Mouse (Mus musculus) lung, embryonic 15.5 days (tissue): ENCODE measurements around the gene Gm21954. TPM values are rescaled to one million over a fixed set of nuclear protein-coding genes. Genes with fewer than 3 reads are reported as not detected.

Experiments used
- ATAC-seq: fragments of 200-750 bp; cut with Nextera tagmentation; 2 replicates; pipeline ENCODE4 v1.8.0; 2017; ENCODE audit warnings: moderate number of reproducible peaks, borderline replicate concordance; ENCODE audit not compliant: low FRiP score, low TSS enrichment; ENCODE audit errors: extremely low read depth
- H3K27ac ChIP-seq: fragments of 300-500 bp; sonication (generic); 2 replicates; pipeline ENCODE4 v1.5.1; 2015; ENCODE audit warnings: moderate library complexity, mild to moderate bottlenecking, inconsistent platforms
- H3K27me3 ChIP-seq: fragments of 300-500 bp; sonication (generic); 2 replicates; pipeline ENCODE4 v1.6.1; 2015; ENCODE audit warnings: inconsistent platforms
- H3K36me3 ChIP-seq: fragments of 300-500 bp; sonication (generic); 2 replicates; pipeline ENCODE4 v1.6.1; 2015; ENCODE audit warnings: inconsistent platforms
- H3K4me1 ChIP-seq: fragments of 300-500 bp; sonication (generic); 2 replicates; pipeline ENCODE4 v1.6.1; 2015; ENCODE audit warnings: inconsistent platforms
- H3K4me2 ChIP-seq: fragments of 300-500 bp; sonication (generic); 2 replicates; pipeline ENCODE4 v1.6.1; 2015; ENCODE audit warnings: inconsistent platforms, mild to moderate bottlenecking, moderate library complexity
- H3K4me3 ChIP-seq: fragments of 300-500 bp; sonication (generic); 2 replicates; pipeline ENCODE4 v1.5.1; 2015; ENCODE audit warnings: mild to moderate bottlenecking, inconsistent platforms
- H3K9ac ChIP-seq: fragments of 300-500 bp; sonication (generic); 2 replicates; pipeline ENCODE4 v1.6.1; 2015; ENCODE audit warnings: inconsistent platforms
- H3K9me3 ChIP-seq: fragments of 300-500 bp; sonication (generic); 2 replicates; pipeline ENCODE4 v1.6.1; 2016; ENCODE audit warnings: inconsistent platforms
- WGBS: fragments of 180-500 bp; shearing (Covaris S2); methylation state at CpG from one replicate; pipeline ENCODE4 v1.1.7; 2015; 5-methylcytosine and 5-hydroxymethylcytosine counted together
- polyA plus RNA-seq: library from polyadenylated mRNA; unstranded; fragments of >200 nt; fragmentation: Nextera tagmentation; extraction: Ambion mirVana; gene quantifications from 2 replicates; pipeline ENCODE4 v1.2.1, GENCODE M21; 2015

Gm21954 gene
- polyA plus RNA-seq, 1 experiment from 2014 or later: not detected

- Histone ChIP-seq H3K4me2 (no peak overlapping the region), H3K27ac (no peak overlapping the region), H3K27me3 (no peaks in the 10 kb centered on the region), H3K9ac (no peak overlapping the region), H3K36me3 (no peaks in the 10 kb centered on the region), H3K9me3 (no peaks in the 10 kb centered on the region), H3K4me1 (no peaks in the 10 kb centered on the region), H3K4me3 (no peak overlapping the region)
- 42% methylated on average over 8 of the region's 8 CpGs for WGBS
- ATAC-seq: no peak; the same call in 1 of the 2 replicates
These were observed 31.7 kb downstream of the Gm21954 start for GRCm38 (mm10) chr3:55440342-55440741.

GRCm38 (mm10) chr3:55438824-55439446, 33.1 kb downstream of the Gm21954 start:
- no peak for ATAC-seq
- Histone ChIP-seq H3K4me2 (no peak overlapping the region), H3K4me1 (no peaks in the 10 kb centered on the region), H3K36me3 (no peaks in the 10 kb centered on the region), H3K4me3 (no peak overlapping the region), H3K27me3 (no peaks in the 10 kb centered on the region), H3K9me3 (no peaks in the 10 kb centered on the region), H3K9ac (no peak overlapping the region), H3K27ac (no peak overlapping the region)
- WGBS: 77% methylated on average over 7 of the region's 7 CpGs

- ATAC-seq: no peak
These were observed 37.7 kb downstream of the Gm21954 start for GRCm38 (mm10) chr3:55434276-55434675.

GRCm38 (mm10) chr3:55431223-55431622, 40.8 kb downstream of the Gm21954 start:
- Histone ChIP-seq H3K27me3 (no peaks in the 10 kb centered on the region), H3K4me1 (no peaks in the 10 kb centered on the region), H3K9ac (no peak overlapping the region), H3K36me3 (no peaks in the 10 kb centered on the region), H3K4me2 (no peak overlapping the region), H3K27ac (no peak overlapping the region), H3K9me3 (no peaks in the 10 kb centered on the region), H3K4me3 (no peak overlapping the region)
- ATAC-seq: no peak
- 83% methylated on average over 3 of the region's 3 CpGs for WGBS

More at GRCm38 (mm10) chr3:55434276-55434675, 37.7 kb downstream of the Gm21954 start:
- H3K4me3 ChIP-seq: no peak overlapping the region
- H3K9ac ChIP-seq: no peak overlapping the region
- no peaks in the 10 kb centered on the region for H3K27me3 ChIP-seq
- no peaks in the 10 kb centered on the region for H3K9me3 ChIP-seq
- WGBS: 67% methylated on average over 1 of the region's 1 CpGs
- H3K4me2 ChIP-seq: no peak overlapping the region
- no peaks in the 10 kb centered on the region for H3K36me3 ChIP-seq
- H3K4me1 ChIP-seq: no peaks in the 10 kb centered on the region
- H3K27ac ChIP-seq: no peak overlapping the region

- 90% methylated on average over 2 of the region's 2 CpGs for WGBS
- no peaks in the 10 kb centered on the region for H3K27me3 ChIP-seq
- ATAC-seq: no peak
These were observed 41.9 kb downstream of the Gm21954 start for GRCm38 (mm10) chr3:55430022-55430549.

GRCm38 (mm10) chr3:55423640-55424397, 48.2 kb downstream of the Gm21954 start:
- H3K9me3 ChIP-seq: no peaks in the 10 kb centered on the region
- no peak overlapping the region for H3K27ac ChIP-seq
- H3K27me3 ChIP-seq: no peaks in the 10 kb centered on the region
- no peak for ATAC-seq
- no peak overlapping the region for H3K4me2 ChIP-seq
- 31% methylated on average over 11 of the region's 11 CpGs for WGBS
- H3K4me3 ChIP-seq: no peak overlapping the region
- H3K9ac ChIP-seq: no peak overlapping the region
- H3K36me3 ChIP-seq: no peaks in the 10 kb centered on the region
- H3K4me1 ChIP-seq: peaks cover 10% of the 10 kb centered on the region

More at GRCm38 (mm10) chr3:55430022-55430549, 41.9 kb downstream of the Gm21954 start:
- H3K4me2 ChIP-seq: no peak overlapping the region
- no peaks in the 10 kb centered on the region for H3K4me1 ChIP-seq
- H3K36me3 ChIP-seq: no peaks in the 10 kb centered on the region
- no peak overlapping the region for H3K9ac ChIP-seq
- H3K27ac ChIP-seq: no peak overlapping the region
- no peak overlapping the region for H3K4me3 ChIP-seq
- H3K9me3 ChIP-seq: no peaks in the 10 kb centered on the region

- ATAC-seq: no peak
- H3K4me1 ChIP-seq: peaks cover 12% of the 10 kb centered on the region
- no peaks in the 10 kb centered on the region for H3K36me3 ChIP-seq
- no peak overlapping the region for H3K4me2 ChIP-seq
- 41% methylated on average over 8 of the region's 8 CpGs for WGBS
- no peak overlapping the region for H3K4me3 ChIP-seq
- no peak overlapping the region for H3K9ac ChIP-seq
- H3K27me3 ChIP-seq: no peaks in the 10 kb centered on the region
- no peaks in the 10 kb centered on the region for H3K9me3 ChIP-seq
- H3K27ac ChIP-seq: no peak overlapping the region
These were observed 51.5 kb downstream of the Gm21954 start for GRCm38 (mm10) chr3:55420436-55421083.

GRCm38 (mm10) chr3:55419334-55419733, 52.7 kb downstream of the Gm21954 start:
- Histone ChIP-seq H3K4me2 (no peak overlapping the region), H3K4me3 (no peak overlapping the region), H3K9ac (no peak overlapping the region), H3K9me3 (no peaks in the 10 kb centered on the region), H3K27me3 (no peaks in the 10 kb centered on the region), H3K4me1 (peaks cover 14% of the 10 kb centered on the region), H3K36me3 (no peaks in the 10 kb centered on the region), H3K27ac (no peak overlapping the region)
- no peak for ATAC-seq
- WGBS: 29% methylated on average over 3 of the region's 3 CpGs

GRCm38 (mm10) chr3:55418845-55419244, 53.2 kb downstream of the Gm21954 start:
- no peak overlapping the region for H3K27ac ChIP-seq
- no peak overlapping the region for H3K4me2 ChIP-seq
- no peak for ATAC-seq
- H3K36me3 ChIP-seq: no peaks in the 10 kb centered on the region
- no peak overlapping the region for H3K9ac ChIP-seq
- H3K27me3 ChIP-seq: no peaks in the 10 kb centered on the region
- no peaks in the 10 kb centered on the region for H3K9me3 ChIP-seq
- no peak overlapping the region for H3K4me3 ChIP-seq
- peaks cover 11% of the 10 kb centered on the region for H3K4me1 ChIP-seq
- 78% methylated on average over 6 of the region's 6 CpGs for WGBS

GRCm38 (mm10) chr3:55415527-55415950, 56.5 kb downstream of the Gm21954 start:
- Histone ChIP-seq H3K9me3 (no peaks in the 10 kb centered on the region), H3K27ac (no peak overlapping the region), H3K4me1 (peaks cover 9% of the 10 kb centered on the region; the same call in 1 of the 2 replicates), H3K9ac (no peak overlapping the region), H3K27me3 (no peaks in the 10 kb centered on the region), H3K4me3 (no peak overlapping the region), H3K4me2 (peak overlapping the region; percentile 33; the same call in 1 of the 2 replicates), H3K36me3 (no peaks in the 10 kb centered on the region)
- WGBS: 35% methylated on average over 14 of the region's 14 CpGs
- no peak for ATAC-seq
